Mouse (Mus musculus) limb, embryonic 14.5 days (tissue): ENCODE measurements around the gene Lyl1. TPM values are rescaled to one million over a fixed set of nuclear protein-coding genes. Genes with fewer than 3 reads are reported as not detected.

ENCODE experiments used
- ATAC-seq: fragments of 200-750 bp; cut with Nextera tagmentation; 2 replicates; pipeline ENCODE4 v1.8.0; 2017; ENCODE audit warnings: low read depth, moderate number of reproducible peaks, moderate TSS enrichment; ENCODE audit not compliant: low FRiP score
- DNase-seq: peaks from one replicate; pipeline ENCODE4 v3.0.0-alpha.2; 2015; ENCODE audit warnings: low spot score
- H3K27ac ChIP-seq: fragments of 300-500 bp; sonication (generic); replicated peaks from 2 replicates; pipeline ENCODE4 v1.5.1; 2014; ENCODE audit warnings: low read depth, mild to moderate bottlenecking, low read length, moderate library complexity, mixed read lengths
- H3K27me3 ChIP-seq: fragments of 300-500 bp; sonication (generic); 2 replicates; pipeline ENCODE4 v1.6.1; 2014; ENCODE audit warnings: low read length, mixed read lengths; ENCODE audit not compliant: control insufficient read depth, insufficient read depth
- H3K36me3 ChIP-seq: fragments of 300-500 bp; sonication (generic); 2 replicates; pipeline ENCODE4 v1.6.1; 2014; ENCODE audit warnings: mild to moderate bottlenecking, low read length, moderate library complexity, mixed read lengths; ENCODE audit not compliant: control insufficient read depth, insufficient read depth
- H3K4me1 ChIP-seq: fragments of 300-500 bp; sonication (generic); 2 replicates; pipeline ENCODE4 v1.6.1; 2014; ENCODE audit warnings: antibody characterized with exemption, low read length, mixed read lengths; ENCODE audit not compliant: control insufficient read depth, insufficient read depth
- H3K4me2 ChIP-seq: fragments of 300-500 bp; sonication (generic); replicated peaks from 2 replicates; pipeline ENCODE4 v1.6.1; 2014; ENCODE audit warnings: low read depth, mild to moderate bottlenecking, low read length, moderate library complexity; ENCODE audit not compliant: severe bottlenecking
- H3K4me3 ChIP-seq: fragments of 300-500 bp; sonication (generic); replicated peaks from 2 replicates; pipeline ENCODE4 v1.5.1; 2014; ENCODE audit warnings: low read length
- H3K9ac ChIP-seq: fragments of 300-500 bp; sonication (generic); 2 replicates; pipeline ENCODE4 v1.6.1; 2014; ENCODE audit warnings: mild to moderate bottlenecking, low read depth, low read length, moderate library complexity; ENCODE audit not compliant: severe bottlenecking
- H3K9me3 ChIP-seq: fragments of 300-500 bp; sonication (generic); 2 replicates; pipeline ENCODE4 v1.6.1; 2016; ENCODE audit warnings: low read length; ENCODE audit not compliant: control insufficient read depth
- POLR2A ChIP-seq: fragments of 200-500 bp; IDR thresholded peaks from 2 replicates; pipeline ENCODE4 v1.8.0; 2012; ENCODE audit warnings: inconsistent platforms, mild to moderate bottlenecking, moderate library complexity, borderline replicate concordance; ENCODE audit not compliant: insufficient read depth, insufficient read length; ENCODE audit errors: extremely low read depth
- whole genome bisulfite sequencing: fragments of 180-500 bp; shearing (Covaris S2); extraction: QIAGEN DNeasy Blood & Tissue Kit; methylation state at CpG from one replicate; pipeline ENCODE4 v1.1.7; 2014; 5-methylcytosine and 5-hydroxymethylcytosine counted together
- polyA plus RNA-seq, 2 experiments: library from polyadenylated mRNA; depleted of rRNA in 1 of 2; stranded (reverse) in 1 of 2; unstranded in 1 of 2; fragments of >200 nt; fragmentation: Nextera tagmentation in 1 of 2; extraction: Ambion mirVana in 1 of 2; gene quantifications; 2 replicates each; pipeline versions ENCODE4 v1.2.1 to v1.2.3; 2012 to 2014

The Lyl1 gene
- polyA plus RNA-seq, 2 experiments, result 5.6 to 7.1 TPM

GRCm38 (mm10) chr8:84698929-84699401, 2.3 kb upstream of the Lyl1 start:
- Histone ChIP-seq H3K4me1 (peaks cover 17% of the 10 kb centered on the region; the same call in 1 of the 2 replicates), H3K4me3 (no peak overlapping the region), H3K27me3 (peaks cover 19% of the 10 kb centered on the region), H3K27ac (no peak overlapping the region), H3K9ac (no peak overlapping the region), H3K4me2 (no peak overlapping the region), H3K36me3 (peaks cover 52% of the 10 kb centered on the region), H3K9me3 (no peaks in the 10 kb centered on the region)
- ATAC-seq, result no peak
- DNase-seq, result no peak
- no peak for TF ChIP-seq POLR2A
- 80% methylated on average over 9 of the region's 9 CpGs for WGBS

- Histone ChIP-seq H3K36me3 (peaks cover 52% of the 10 kb centered on the region), H3K4me1 (peaks cover 24% of the 10 kb centered on the region), H3K27ac (peak overlapping the region; percentile 48; the same call in 1 of the 2 replicates), H3K4me3 (no peak overlapping the region), H3K9ac (no peak overlapping the region), H3K4me2 (no peak overlapping the region), H3K9me3 (no peaks in the 10 kb centered on the region), H3K27me3 (peaks cover 24% of the 10 kb centered on the region)
- TF ChIP-seq POLR2A, result no peak
- ATAC-seq (peak; percentile 10), DNase-seq (peak; percentile 69)
- WGBS, result 39% methylated on average over 7 of the region's 7 CpGs
Measured at GRCm38 (mm10) chr8:84699861-84700322, 1.4 kb upstream of the Lyl1 start.

GRCm38 (mm10) chr8:84700526-84700925, 731 bp upstream of the Lyl1 start:
- Histone ChIP-seq H3K4me1 (peaks cover 31% of the 10 kb centered on the region), H3K27me3 (peaks cover 30% of the 10 kb centered on the region), H3K4me2 (no peak overlapping the region), H3K36me3 (peaks cover 50% of the 10 kb centered on the region), H3K9ac (no peak overlapping the region), H3K4me3 (no peak overlapping the region), H3K9me3 (no peaks in the 10 kb centered on the region), H3K27ac (0 out of 2 replicates have a peak overlapping the region, but pooled peaks have one; percentile 48)
- ATAC-seq (no peak), DNase-seq (no peak)
- no peak for TF ChIP-seq POLR2A
- WGBS, result 76% methylated on average over 5 of the region's 5 CpGs

GRCm38 (mm10) chr8:84702561-84702960, 1.3 kb downstream of the Lyl1 start:
- 73% methylated on average over 9 of the region's 9 CpGs for WGBS
- Histone ChIP-seq H3K27ac (no peak overlapping the region), H3K4me3 (peak overlapping the region; percentile 3; the same call in 1 of the 2 replicates), H3K27me3 (peaks cover 49% of the 10 kb centered on the region), H3K36me3 (peaks cover 47% of the 10 kb centered on the region), H3K9me3 (no peaks in the 10 kb centered on the region), H3K4me2 (peak overlapping the region; percentile 2; the same call in 1 of the 2 replicates), H3K9ac (no peak overlapping the region), H3K4me1 (peaks cover 49% of the 10 kb centered on the region)
- DNase-seq, result no peak
- no peak for TF ChIP-seq POLR2A
- no peak for ATAC-seq

- ATAC-seq, result no peak
- Histone ChIP-seq H3K4me2 (0 out of 2 replicates have a peak overlapping the region, but pooled peaks have one; percentile 2), H3K9me3 (no peaks in the 10 kb centered on the region), H3K27me3 (peaks cover 53% of the 10 kb centered on the region), H3K27ac (no peak overlapping the region), H3K36me3 (peaks cover 47% of the 10 kb centered on the region), H3K4me1 (peaks cover 53% of the 10 kb centered on the region), H3K9ac (no peak overlapping the region), H3K4me3 (no peak overlapping the region; the same call in 1 of the 2 replicates)
- TF ChIP-seq POLR2A, result no peak
- WGBS, result 79% methylated on average over 6 of the region's 6 CpGs
- no peak for DNase-seq
Measured at GRCm38 (mm10) chr8:84702963-84703465, 1.8 kb downstream of the Lyl1 start.
